Mouse (Mus musculus) embryonic stem cell, embryonic (primary cell): ENCODE data around the gene Hagh.

Experiments used
- CTCF ChIA-PET, 4 experiments: fragments of 300-600 bp in 2 of 4; fragments of 350-600 bp in 2 of 4; sonication (Branson Sonifier 250); formaldehyde crosslinking; loops; one replicate each; lab custom pipeline; 2022; ENCODE audit warnings: inconsistent platforms in 2 of 4; lab: Charles Lee
- POLR2A ChIA-PET, 4 experiments: fragments of 300-600 bp in 2 of 4; fragments of 350-600 bp in 2 of 4; sonication (Branson Sonifier 250); formaldehyde crosslinking; loops; one replicate each; lab custom pipeline; 2022; ENCODE audit warnings: antibody characterized with exemption in 4 of 4, inconsistent platforms in 1 of 4; lab: Charles Lee

Gene Hagh

DNA sequence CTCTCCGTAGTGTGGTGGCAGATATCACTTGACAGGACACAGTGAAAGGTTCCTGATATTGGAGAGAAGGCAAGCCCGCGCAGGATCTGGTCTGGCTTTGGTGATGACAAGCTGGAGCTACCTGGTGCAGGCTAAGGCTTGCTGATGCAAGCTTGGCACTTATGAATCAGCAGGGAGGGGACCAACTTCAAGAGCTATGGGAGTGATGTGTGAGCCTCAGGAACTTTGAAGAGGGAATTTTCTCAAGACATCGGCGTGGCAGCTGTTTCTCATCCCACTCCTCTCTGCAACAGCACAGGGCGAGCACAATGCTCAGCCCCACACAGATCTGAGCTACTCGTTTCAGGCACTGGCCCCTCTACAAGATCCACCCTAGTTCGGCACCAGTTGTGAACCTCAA lies at the start of gene Hagh:
Gene Hagh, plus strand, starts transcription at position 302 of the 400 bp plus-strand sequence.
- POLR2A ChIA-PET: interaction anchor here in 3 of 4 experiments (0.8 to 4.0 kb wide), 15 partner anchors 9 to 121 kb away, joined by 3 to 35 read pairs (median 5); partner anchors contain the start of genes Fahd1 (in 3 of the 3), Jpt2 (in 1 of the 3), Nubp2 (in 1 of the 3) and Spsb3 (in 1 of the 3)
- CTCF ChIA-PET: interaction anchor here (0.6 to 2.1 kb wide), 10 partner anchors 10 to 490 kb away, joined by 3 to 11 read pairs (median 4); partner anchors contain the start of genes Fahd1 (in 2 of the 4), Nubp2 (in 1 of the 4) and Spsb3 (in 1 of the 4)

DNA sequence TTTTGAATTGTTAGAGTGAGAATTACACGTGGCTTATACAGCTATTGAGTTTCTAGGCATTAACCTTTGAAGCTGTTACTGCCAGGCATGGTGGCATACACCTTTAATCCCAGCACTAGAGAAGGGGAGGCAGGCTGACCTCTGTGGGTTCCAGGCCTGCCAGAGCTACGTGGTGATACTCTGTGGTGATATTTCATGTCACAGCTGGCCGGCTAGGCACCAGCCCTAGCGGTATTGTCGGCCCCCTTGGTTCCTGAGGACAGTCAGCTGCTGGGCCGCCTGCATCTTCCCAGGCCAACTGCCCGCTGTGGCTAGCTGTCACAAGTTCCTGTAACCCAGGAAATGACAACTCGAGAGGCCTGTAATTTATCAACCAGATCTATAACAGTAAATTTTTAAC lies 47.8 kb upstream of the Hagh start:
- POLR2A ChIA-PET: interaction anchor here in 1 of 4 experiments (0.9 kb wide), 1 partner anchor 9 kb away, joined by 3 read pairs; no protein-coding TSS in a partner anchor
- CTCF ChIA-PET: interaction anchor here in 3 of 4 experiments (0.6 to 1.1 kb wide), 6 partner anchors 8 to 212 kb away, joined by 3 read pairs; partner anchors contain the start of gene Hs3st6 (in 1 of the 3)

DNA sequence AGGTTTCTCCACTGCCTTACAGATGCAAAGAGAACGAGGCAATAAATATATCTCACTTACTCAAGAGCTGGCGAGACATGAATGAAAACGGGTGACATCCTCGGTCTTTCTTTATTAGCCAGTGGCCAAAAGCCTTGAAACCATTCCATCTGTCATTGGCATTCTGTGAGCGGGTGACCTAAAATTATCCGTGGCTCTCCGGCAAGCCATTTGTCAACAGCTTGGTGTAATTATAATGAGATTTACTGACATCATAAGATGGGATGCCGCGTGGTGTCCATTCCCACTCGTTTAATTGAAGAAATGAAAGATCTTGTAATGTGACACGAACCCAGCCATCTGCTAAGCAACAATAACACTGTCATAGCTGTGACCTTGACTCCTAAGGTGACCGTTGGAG lies 45.2 kb upstream of the Hagh start:
- POLR2A ChIA-PET: interaction anchor here in 3 of 4 experiments (0.6 to 1.5 kb wide), 12 partner anchors 9 to 84 kb away, joined by 3 to 11 read pairs (median 3); partner anchors contain the start of genes Fahd1 (in 2 of the 3), Meiob (in 2 of the 3), Msrb1 (in 2 of the 3) and Rnf151 (in 1 of the 3)
- CTCF ChIA-PET: no interaction called here

DNA sequence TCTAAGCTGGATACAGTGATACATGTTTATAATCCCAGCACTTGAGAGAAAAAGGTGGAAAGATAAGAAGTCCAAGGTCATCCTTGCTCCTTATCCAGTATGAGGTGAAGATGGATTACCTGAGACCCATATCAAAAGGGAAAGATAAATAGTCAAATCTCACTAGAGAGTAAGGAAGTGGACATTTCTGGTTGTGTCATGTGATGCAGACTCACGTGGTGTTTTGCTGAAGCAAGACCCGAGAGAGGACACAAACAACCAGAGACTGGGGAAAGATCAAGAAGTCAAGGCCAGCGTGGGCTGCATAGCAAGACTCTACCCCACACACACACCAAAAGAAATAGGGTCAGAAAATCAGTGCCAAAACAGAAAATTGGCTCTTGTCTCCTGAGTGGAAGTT lies 43.0 kb upstream of the Hagh start:
- ChIA-PET CTCF (interaction anchor here in 1 of 4 experiments (0.6 kb wide), 1 partner anchor 23 kb away, joined by 3 read pairs; no protein-coding TSS in a partner anchor), POLR2A (no interaction called here)

DNA sequence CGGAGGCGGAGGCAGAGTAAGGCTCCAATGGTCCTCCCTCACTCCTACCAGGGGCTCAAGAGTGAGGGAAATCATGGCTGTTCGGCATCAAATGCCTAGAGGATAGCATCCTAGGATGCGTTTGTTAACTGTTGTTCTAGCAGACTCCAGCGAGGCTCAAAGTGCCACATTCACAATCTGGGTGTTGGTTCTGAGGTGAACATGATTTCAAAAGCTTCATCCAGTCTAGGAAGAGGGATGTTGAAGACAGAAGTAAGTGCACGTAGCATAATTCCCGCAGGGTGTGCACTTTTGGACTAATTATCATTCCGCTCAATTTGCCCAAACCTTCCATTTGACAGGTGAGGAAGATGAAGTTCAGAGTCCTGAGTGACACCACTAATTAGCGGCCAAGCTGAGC lies 41.7 kb upstream of the Hagh start:
- CTCF ChIA-PET: interaction anchor here in 1 of 4 experiments (0.6 kb wide), 1 partner anchor 375 kb away, joined by 5 read pairs; no protein-coding TSS in a partner anchor

DNA sequence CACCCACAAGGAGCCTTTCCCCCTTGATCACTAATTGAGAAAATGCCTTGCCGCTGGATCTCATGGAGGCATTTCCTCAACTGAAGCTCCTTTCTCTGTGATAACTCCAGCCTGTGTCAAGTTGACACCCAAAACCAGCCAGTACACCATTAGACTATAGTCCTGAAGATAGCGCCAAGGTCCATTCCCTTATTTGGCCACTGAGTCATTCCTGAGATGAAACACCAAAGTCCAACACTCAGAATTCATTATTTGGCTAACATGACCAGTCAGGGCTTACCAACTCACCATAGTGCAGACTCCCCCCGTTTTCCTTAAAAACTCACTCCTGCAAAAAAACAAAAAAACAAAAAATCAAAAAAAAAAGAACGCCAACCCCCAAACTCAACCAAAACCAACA lies 40.5 kb upstream of the Hagh start:
- CTCF ChIA-PET: interaction anchor here in 1 of 4 experiments (0.8 to 1.9 kb wide), 2 partner anchors 26 to 54 kb away, joined by 3 to 8 read pairs; no protein-coding TSS in a partner anchor

More for the DNA sequence above, 41.7 kb upstream of the Hagh start:
- POLR2A ChIA-PET: interaction anchor here in 2 of 4 experiments (0.6 to 0.7 kb wide), 2 partner anchors 13 to 635 kb away, joined by 3 read pairs; partner anchors contain the start of gene Cacna1h (in 1 of the 2)

DNA sequence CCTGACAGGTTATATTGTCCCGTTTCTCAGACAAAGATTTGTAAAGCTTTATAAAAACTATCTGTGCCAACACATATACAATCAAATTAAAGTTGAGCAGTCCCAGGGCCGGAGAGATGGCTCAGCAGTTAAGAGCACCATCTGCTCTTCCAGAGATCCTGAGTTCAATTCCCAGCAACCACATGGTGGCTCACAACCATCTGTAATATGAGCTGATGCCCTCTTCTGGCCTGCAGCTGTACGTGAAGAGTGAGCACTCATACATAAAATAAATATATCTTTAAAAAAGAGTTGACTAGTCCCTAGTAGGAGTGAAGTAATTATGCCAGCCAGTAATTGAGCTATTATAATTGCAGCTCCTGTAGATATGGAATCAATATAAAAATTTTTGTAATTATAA lies 39.4 kb upstream of the Hagh start:
- CTCF ChIA-PET: interaction anchor here in 3 of 4 experiments (0.6 to 1.9 kb wide), 13 partner anchors 8 to 144 kb away, joined by 3 to 8 read pairs (median 3); partner anchors contain the start of gene Fahd1 (in 1 of the 3)
- POLR2A ChIA-PET: interaction anchor here in 3 of 4 experiments (0.7 to 1.9 kb wide), 8 partner anchors 11 to 317 kb away, joined by 3 to 8 read pairs (median 4); partner anchors contain the start of genes Fahd1 (in 1 of the 3) and Traf7 (in 1 of the 3)

More for the DNA sequence above, 40.5 kb upstream of the Hagh start:
- POLR2A ChIA-PET: interaction anchor here in 2 of 4 experiments (1.0 to 1.9 kb wide), 2 partner anchors 63 to 78 kb away, joined by 4 to 6 read pairs; partner anchors contain the start of gene Msrb1 (in 1 of the 2)

DNA sequence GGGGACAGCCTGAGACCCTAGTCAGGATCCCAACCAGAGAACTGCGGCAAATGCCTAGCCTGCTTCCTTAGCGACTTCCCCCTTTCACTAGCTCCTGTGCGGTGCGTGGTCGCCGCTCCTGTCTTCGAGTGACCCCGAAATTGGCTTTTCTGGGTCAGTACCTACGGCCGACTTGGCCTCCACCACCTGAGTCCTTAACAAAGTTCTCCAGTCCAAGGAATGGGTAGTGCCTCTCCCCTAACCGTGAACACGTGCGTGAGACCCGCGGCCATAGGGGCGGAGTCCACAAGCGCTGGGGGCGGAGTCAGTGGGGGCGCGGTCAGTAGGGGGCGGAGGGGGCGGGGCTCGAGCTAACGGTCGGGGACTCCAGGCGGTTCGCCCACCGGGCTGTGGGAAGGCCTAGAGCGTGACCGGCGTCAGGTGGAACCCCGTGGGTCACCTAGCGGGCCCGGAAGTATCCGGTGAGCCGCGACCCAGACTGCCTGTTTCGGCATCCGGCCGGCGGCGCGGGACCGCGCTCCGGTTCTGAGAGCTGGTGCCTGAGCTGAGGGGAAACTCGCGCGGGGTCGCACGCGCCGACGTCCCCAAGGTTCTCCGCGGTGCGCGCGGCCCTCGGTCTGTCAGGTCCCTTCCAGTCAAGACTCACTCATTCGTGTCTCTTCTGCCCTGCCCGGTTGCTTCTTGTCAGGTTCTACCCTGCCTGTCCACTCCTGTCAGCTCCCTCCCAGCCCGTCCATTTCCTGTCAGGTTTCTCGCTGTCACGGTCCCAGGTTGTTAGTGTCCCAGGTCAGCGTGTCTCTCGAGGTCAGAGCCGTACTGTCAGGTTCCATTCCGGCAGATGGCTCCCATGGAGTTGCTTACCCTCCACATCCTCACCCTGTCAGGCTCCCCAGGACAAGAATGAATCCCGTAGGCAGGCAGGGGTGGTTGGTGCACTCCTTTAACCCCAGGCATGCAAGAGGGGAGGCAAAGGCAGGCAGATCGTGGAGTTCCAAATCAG lies 35.7 kb upstream of the Hagh start, which contains the start of gene Meiob:
Gene Meiob, plus strand, starts transcription at position 338 of the 1,000 bp plus-strand sequence.
- POLR2A ChIA-PET: interaction anchor here (0.6 to 1.9 kb wide), 56 partner anchors 9 to 786 kb away, joined by 3 to 14 read pairs (median 4); partner anchors contain the start of genes Hs3st6 (in 3 of the 4), Msrb1 (in 3 of the 4), Fahd1 (in 2 of the 4) and Mapk8ip3 (in 2 of the 4)
- CTCF ChIA-PET: interaction anchor here in 3 of 4 experiments (0.5 to 1.7 kb wide), 8 partner anchors 12 to 137 kb away, joined by 3 to 6 read pairs (median 4); no protein-coding TSS in a partner anchor

DNA sequence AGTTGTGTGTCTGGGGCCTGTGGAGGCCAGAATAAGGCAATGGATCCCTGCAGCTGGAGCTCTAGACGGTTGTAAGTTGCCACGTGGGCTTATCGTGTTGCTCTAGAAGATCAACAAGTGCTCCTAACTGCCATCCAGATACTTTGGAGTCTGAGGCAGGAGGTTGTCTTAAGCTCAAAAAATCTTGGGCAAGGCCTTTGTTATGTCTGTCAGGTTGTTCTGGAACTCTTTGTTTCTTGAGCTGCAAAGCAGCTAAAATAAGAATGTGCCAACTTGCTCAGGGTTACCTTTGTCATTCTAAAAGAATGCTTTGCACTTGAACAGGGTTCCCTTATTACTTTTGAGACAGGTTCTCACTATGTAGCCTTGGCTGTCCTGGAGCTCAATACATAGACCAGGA lies 28.7 kb upstream of the Hagh start:
- POLR2A ChIA-PET: interaction anchor here in 3 of 4 experiments (0.6 to 1.8 kb wide), 31 partner anchors 8 to 331 kb away, joined by 3 to 8 read pairs (median 3); partner anchors contain the start of genes Hs3st6 (in 2 of the 3), Eme2 (in 1 of the 3), Fahd1 (in 1 of the 3) and Mapk8ip3 (in 1 of the 3)
- CTCF ChIA-PET: interaction anchor here (0.5 to 1.1 kb wide), 5 partner anchors 29 to 664 kb away, joined by 3 to 9 read pairs (median 5); partner anchors contain the start of gene Hagh (in 1 of the 4)

DNA sequence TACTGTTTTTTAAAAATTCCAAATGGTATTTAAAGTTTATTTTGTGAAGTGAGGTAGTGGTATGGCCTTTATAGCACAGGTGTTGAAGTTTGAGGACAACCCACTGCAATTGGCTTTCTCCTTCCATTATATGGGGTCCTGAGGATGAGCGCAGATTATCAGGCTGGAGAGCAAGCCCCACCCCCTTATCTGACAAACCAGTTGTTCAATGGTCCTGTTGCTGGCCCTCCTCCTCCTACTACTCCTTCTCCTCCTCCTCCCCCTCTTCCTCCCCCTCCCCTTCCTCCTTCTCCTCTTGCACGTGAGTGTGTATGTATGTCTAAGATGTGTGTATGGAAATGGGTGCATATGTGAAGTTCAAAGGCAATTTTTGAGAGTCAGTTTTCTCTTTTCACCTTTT lies 27.7 kb upstream of the Hagh start:
- POLR2A ChIA-PET: interaction anchor here in 2 of 4 experiments (0.9 to 1.8 kb wide), 5 partner anchors 9 to 38 kb away, joined by 3 to 8 read pairs (median 4); partner anchors contain the start of gene Fahd1 (in 1 of the 2)
- CTCF ChIA-PET: no interaction called here

DNA sequence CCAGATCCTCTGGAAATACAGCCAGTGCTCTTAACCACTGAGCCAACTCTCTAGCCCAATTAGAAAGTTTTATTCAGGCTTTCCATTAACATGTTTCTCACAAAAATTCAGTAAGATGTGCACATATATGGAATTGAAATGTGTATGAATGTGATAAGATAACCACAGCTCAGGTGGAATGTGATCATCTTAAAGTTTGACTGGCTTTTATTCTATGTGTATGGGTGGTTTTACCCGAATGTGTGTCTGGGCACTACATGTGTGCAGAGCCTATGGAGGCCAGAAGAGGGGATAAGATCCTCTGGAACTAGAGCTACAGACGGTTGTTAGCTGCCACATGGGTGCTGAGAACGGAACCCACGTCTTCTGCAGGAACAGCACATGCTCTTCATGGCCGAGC lies 24.7 kb upstream of the Hagh start:
- CTCF ChIA-PET: interaction anchor here in 2 of 4 experiments (0.5 to 1.9 kb wide), 3 partner anchors 42 to 346 kb away, joined by 3 to 4 read pairs (median 4); no protein-coding TSS in a partner anchor

DNA sequence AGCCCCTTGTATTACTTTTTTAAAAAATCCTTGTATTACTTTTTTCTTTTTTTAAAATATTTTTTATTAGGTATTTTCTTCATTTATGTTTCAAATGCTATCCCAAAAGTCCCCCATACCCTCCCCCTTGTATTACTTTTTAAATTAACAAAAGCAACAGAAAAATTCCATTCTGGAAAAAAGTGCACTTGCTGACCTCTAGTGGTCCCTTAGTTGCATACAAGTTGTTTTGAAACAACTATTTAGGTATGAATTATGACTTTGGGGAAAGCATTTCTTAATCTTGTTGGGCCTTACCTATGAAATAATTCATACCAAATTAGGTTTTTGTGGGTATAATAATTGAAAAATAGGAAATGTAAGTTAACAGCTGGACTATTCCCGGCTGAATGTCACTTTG lies 22.4 kb upstream of the Hagh start:
- POLR2A ChIA-PET: interaction anchor here in 1 of 4 experiments (1.4 kb wide), 1 partner anchor 13 kb away, joined by 4 read pairs; the partner anchor contains the start of gene Meiob
- CTCF ChIA-PET: interaction anchor here (0.6 to 1.6 kb wide), 21 partner anchors 14 to 262 kb away, joined by 3 to 19 read pairs (median 4); partner anchors contain the start of genes Fahd1 (in 2 of the 4), Meiob (in 1 of the 4) and Spsb3 (in 1 of the 4)

More for the DNA sequence above, 24.7 kb upstream of the Hagh start:
- POLR2A ChIA-PET: interaction anchor here in 3 of 4 experiments (0.6 to 2.6 kb wide), 5 partner anchors 11 to 853 kb away, joined by 3 to 9 read pairs (median 3); partner anchors contain the start of genes Meiob (in 2 of the 3), Fahd1 (in 1 of the 3) and Msrb1 (in 1 of the 3)

DNA sequence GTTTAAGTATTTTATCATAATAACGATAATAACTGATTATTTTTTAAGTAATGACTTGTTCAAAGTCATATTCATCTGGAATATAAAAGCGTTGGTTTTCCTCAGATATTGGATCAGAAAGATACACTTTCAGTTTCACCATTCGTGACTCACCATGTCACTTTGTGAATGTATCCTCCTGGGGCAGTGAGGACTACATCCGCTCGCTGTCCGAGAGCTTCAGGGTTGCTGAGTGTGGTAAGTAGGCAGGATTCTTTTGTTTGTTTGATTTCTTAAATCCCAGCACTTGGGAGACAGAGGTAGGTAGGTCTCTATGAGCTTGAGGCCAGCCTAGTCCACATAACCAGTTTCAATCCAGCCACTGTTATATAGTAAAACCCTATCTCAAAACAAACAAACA lies 21.8 kb upstream of the Hagh start:
- CTCF ChIA-PET: interaction anchor here (0.7 to 1.6 kb wide), 14 partner anchors 13 to 133 kb away, joined by 3 to 19 read pairs (median 4); partner anchors contain the start of genes Fahd1 (in 1 of the 4) and Meiob (in 1 of the 4)
- POLR2A ChIA-PET: interaction anchor here in 1 of 4 experiments (1.4 kb wide), 1 partner anchor 14 kb away, joined by 4 read pairs; the partner anchor contains the start of gene Meiob

DNA sequence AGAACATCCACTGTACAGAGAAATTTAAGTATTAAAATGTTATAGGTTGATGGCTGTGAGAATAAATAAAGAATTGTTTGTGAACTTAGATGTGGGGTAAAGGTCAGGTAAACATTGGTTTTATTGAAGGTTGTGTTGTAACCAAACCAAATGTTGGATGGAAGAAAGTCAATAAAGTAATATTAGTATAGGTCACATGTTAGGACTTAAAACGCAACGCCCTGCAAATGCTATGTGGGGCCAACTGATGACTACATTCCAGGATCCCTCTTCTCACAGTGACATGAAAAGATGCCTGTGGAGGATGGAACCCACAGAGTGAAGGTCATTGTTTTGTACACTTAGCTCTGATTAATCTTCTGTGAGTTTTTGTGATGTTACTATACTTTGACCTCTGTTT lies 20.5 kb upstream of the Hagh start:
- CTCF ChIA-PET: no interaction called here
- POLR2A ChIA-PET: interaction anchor here in 1 of 4 experiments (1.1 kb wide), 1 partner anchor 68 kb away, joined by 3 read pairs; no protein-coding TSS in a partner anchor

DNA sequence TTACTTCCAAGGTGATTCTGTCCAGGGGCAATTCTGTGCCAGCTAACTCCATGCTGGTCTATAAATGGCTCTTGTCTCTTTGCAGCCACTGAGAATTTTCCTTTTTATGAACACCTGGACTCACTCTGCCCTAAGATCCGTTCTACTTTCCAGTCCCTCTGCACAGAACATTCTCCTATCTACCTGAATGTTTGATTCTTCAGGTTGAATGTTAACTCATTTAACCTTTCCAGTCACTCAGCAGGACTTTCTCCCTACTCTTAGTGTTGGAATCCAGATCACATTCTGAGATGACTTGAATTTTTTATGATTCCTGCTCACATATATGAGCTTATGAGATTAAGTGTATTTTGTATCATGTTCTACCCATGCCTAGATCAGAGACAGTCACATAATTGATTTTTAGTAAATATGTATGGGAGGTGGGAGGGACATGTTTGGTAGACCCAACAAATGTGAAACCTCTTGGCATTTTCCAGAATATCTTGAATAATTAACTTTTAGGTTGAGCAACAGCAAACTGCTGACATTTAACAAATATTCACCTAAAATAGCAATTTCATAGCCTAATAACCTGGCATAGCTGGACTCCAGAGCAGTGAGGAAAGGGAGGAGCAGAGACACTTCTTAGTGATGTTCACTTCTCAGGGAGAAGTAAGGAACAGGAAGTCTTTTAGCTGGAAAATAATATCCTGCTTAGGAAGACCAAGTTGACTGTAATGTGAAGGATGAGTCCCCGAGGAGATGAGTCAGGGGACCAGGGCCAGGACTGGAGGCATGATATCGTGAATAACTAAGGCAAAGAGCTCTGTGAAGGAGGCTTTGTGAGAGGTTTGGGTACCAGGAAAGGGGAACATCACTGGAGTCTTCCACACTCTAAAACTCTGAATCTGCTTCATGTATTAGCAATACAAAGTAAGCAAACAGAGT lies 18.3 kb upstream of the Hagh start:
- CTCF ChIA-PET: interaction anchor here in 3 of 4 experiments (0.6 to 2.1 kb wide), 5 partner anchors 33 to 76 kb away, joined by 3 to 6 read pairs (median 3); no protein-coding TSS in a partner anchor

More for the DNA sequence above, 18.3 kb upstream of the Hagh start:
- POLR2A ChIA-PET: interaction anchor here in 2 of 4 experiments (0.7 to 1.3 kb wide), 5 partner anchors 28 to 99 kb away, joined by 3 to 4 read pairs (median 3); partner anchors contain the start of genes Fahd1 (in 1 of the 2) and Hs3st6 (in 1 of the 2)
